ENCODE assay signal across 7 mouse cellular contexts in the genomic region with DNA sequence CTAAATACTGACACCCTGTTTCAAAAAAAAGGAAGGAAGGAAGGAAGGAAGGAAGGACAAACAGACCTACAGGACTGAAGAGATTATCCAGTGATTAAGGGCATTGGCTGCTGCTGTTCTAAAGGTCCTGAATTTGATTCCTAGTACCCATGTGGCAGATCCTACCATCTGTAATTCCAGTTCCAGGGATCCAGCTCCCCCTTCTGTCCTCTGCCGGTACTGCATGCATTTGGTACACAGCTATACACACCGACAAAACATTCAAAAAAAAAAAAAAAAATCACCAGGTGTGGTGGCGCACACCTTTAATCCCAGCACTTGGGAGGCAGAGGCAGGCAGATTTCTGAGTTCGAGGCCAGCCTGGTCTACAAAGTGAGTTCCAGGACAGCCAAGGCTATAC. TPM values are rescaled to one million over a fixed set of nuclear protein-coding genes. Genes with fewer than 3 reads are reported as not detected.
DNase-seq lines count a peak whose midpoint lies in the region; ATAC-seq lines count a peak whose summit lies in the region.

No protein-coding gene starts in this region.

- H3K27me3 ChIP-seq in intestine, embryonic 14.5 days (replicated peaks; ENCODE audit: control insufficient read depth, insufficient read depth, low read length), result no peaks in the 10 kb centered on the region
- no peaks in the 10 kb centered on the region for H3K27me3 ChIP-seq in intestine, embryonic 16.5 days (replicated peaks; ENCODE audit: control insufficient read depth, insufficient read depth, low read length)

- H3K4me1 ChIP-seq in intestine, embryonic 14.5 days (replicated peaks; ENCODE audit: control insufficient read depth, insufficient read depth, low read length), result no peaks in the 10 kb centered on the region
- H3K4me1 ChIP-seq in intestine, embryonic 16.5 days (ENCODE audit: control insufficient read depth, insufficient read depth, low read length), result peaks cover 5% of the 10 kb centered on the region

- H3K9ac ChIP-seq in intestine, embryonic 14.5 days (ENCODE audit: low read length), result no peak overlapping the region
- no peak overlapping the region for H3K9ac ChIP-seq in intestine, embryonic 16.5 days (ENCODE audit: low read depth, low read length)

- H3K27ac ChIP-seq in intestine, embryonic 14.5 days (ENCODE audit: low read depth), result no peak overlapping the region
- H3K27ac ChIP-seq in intestine, embryonic 16.5 days (ENCODE audit: low read length), result no peak overlapping the region

- peak; percentile 73 for DNase-seq in intestine, embryonic 14.5 days (ENCODE audit: low spot score)
- DNase-seq in CD8-positive naive resting alpha-beta T cell, adult 2 months (ENCODE audit: low read depth in 2 of 2, low spot score in 2 of 2), result peak; percentile 57 to 75
- peak; percentile 80 for DNase-seq in ZHBTc4 (ENCODE audit: low read depth, low spot score)
- peak; percentile 79 for DNase-seq in induced T-regulatory cell, adult 2 months (ENCODE audit: low read depth)
- DNase-seq in left cerebral cortex, postnatal 14 days (ENCODE audit: low spot score in 2 of 2), result no peak

- ATAC-seq in intestine, embryonic 14.5 days (replicated peaks; ENCODE audit: low FRiP score, low TSS enrichment, low read depth), result no peak
- no peak; the same call in 1 of the 2 replicates for ATAC-seq in intestine, embryonic 16.5 days
- ATAC-seq in neutrophil, adult 5-6 weeks (ENCODE audit: extremely low read depth, insufficient number of reproducible peaks, low FRiP score, poor library complexity, severe bottlenecking), result peak; percentile 63

- intact Hi-C loops in left cerebral cortex, postnatal 14 days (cut with DNase I), result no loop called here

- H3K36me3 ChIP-seq in intestine, embryonic 14.5 days (ENCODE audit: control insufficient read depth, insufficient read depth, low read length), result peaks cover 26% of the 10 kb centered on the region
- peaks cover 10% of the 10 kb centered on the region for H3K36me3 ChIP-seq in intestine, embryonic 16.5 days (ENCODE audit: control insufficient read depth, insufficient read depth, low read length)

- H3K4me2 ChIP-seq in intestine, embryonic 14.5 days (ENCODE audit: low read length), result no peak overlapping the region
- H3K4me2 ChIP-seq in intestine, embryonic 16.5 days (ENCODE audit: low read depth, low read length), result no peak overlapping the region

- WGBS in intestine, embryonic 14.5 days, result 68% methylated on average over 3 of the region's 4 CpGs
- WGBS in intestine, embryonic 16.5 days, result 85% methylated on average over 4 of the region's 4 CpGs

- no peaks in the 10 kb centered on the region for H3K9me3 ChIP-seq in intestine, embryonic 14.5 days (ENCODE audit: control insufficient read depth, low read length)
- H3K9me3 ChIP-seq in intestine, embryonic 16.5 days (ENCODE audit: control insufficient read depth, low read length), result no peaks in the 10 kb centered on the region

- no peak overlapping the region for H3K4me3 ChIP-seq in intestine, embryonic 14.5 days (ENCODE audit: low read depth, low read length)
- H3K4me3 ChIP-seq in intestine, embryonic 16.5 days (ENCODE audit: low read length), result no peak overlapping the region

RNA-seq across cellular contexts. Expression of a gene that starts 45.8 kb away (rescaled TPM):
- polyA plus RNA-seq in intestine, embryonic 14.5 days (2014; fragmentation: Nextera tagmentation; extraction: Ambion mirVana), result 23.2 and 25.8 TPM in 2 replicates
- 17.4 and 18.3 TPM in 2 replicates for polyA plus RNA-seq in intestine, embryonic 16.5 days (2015; fragmentation: Nextera tagmentation; extraction: Ambion mirVana)
- total RNA-seq in neutrophil, adult 5-6 weeks (2017), result 90.1 and 93.1 TPM in 2 replicates
- total RNA-seq in left cerebral cortex, postnatal 14 days (2021), result 10 to 100 TPM; 39.4 to 41.7 TPM

Comparison
In these comparisons a context has a peak if more than half of its experiments do, and no peak if none do; other contexts are left out.
1. DNase-seq: peak in intestine, embryonic 14.5 days (single experiment), CD8-positive naive resting alpha-beta T cell, adult 2 months (2 of 2), ZHBTc4 (single experiment) and induced T-regulatory cell, adult 2 months (single experiment); none in left cerebral cortex, postnatal 14 days (0 of 2).